In the genomic region with DNA sequence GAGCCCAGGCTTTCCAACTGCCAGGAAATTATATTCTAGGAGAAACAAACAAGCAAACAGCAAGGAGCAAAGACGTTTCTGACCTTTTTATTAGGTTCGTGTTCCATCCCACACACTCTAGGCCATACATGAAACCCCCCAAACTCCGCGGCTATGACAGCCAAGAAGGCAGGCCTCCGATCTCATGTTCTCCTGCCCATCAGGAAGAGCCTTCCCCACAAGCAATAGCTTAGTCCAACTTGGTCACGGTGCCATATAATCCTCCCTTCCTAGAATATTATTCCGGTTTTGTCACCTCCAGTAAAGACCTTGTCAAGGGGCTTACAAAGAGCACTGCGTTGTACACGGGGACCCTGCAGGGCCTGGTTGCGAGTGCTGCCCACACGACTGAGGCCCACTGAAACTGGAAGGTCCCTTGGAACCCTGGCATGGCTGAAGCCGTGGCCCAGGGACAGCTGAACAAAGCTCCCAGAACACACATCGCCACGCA, we compare ENCODE assay signal across 12 mouse cellular contexts. TPM values are rescaled to one million over a fixed set of nuclear protein-coding genes. Genes with fewer than 3 reads are reported as not detected.
DNase-seq lines count a peak whose midpoint lies in the region; ATAC-seq lines count a peak whose summit lies in the region.
"Had no signal": no experiment of that assay in that cellular context is flagged by ENCODE, and none has a peak within 500 bp of the region (broad histone marks: within the 10 kb centered on the region; RNA-seq: fewer than 3 reads in every experiment).

No protein-coding gene starts in this region.

- no peaks in the 10 kb centered on the region for H3K36me3 ChIP-seq in kidney, embryonic 14.5 days (ENCODE audit: control insufficient read depth, insufficient read depth, low read length)
- H3K36me3 ChIP-seq in embryonic facial prominence, embryonic 10.5 days (replicated peaks): 0 out of 2 replicates have a peak, but pooled peaks cover 4% of the 10 kb centered on the region
- H3K36me3 ChIP-seq in hindbrain, embryonic 14.5 days (replicated peaks; ENCODE audit: control insufficient read depth, insufficient read depth): no peaks in the 10 kb centered on the region
- H3K36me3 ChIP-seq in midbrain, embryonic 14.5 days (ENCODE audit: control insufficient read depth, insufficient read depth, low read length): no peaks in the 10 kb centered on the region
- H3K36me3 ChIP-seq: G1E had no signal

- H3K9ac ChIP-seq in kidney, embryonic 14.5 days (ENCODE audit: low read depth, low read length): no peak overlapping the region
- H3K9ac ChIP-seq in hindbrain, embryonic 14.5 days: peak overlapping the region; percentile 29; the same call in 1 of the 2 replicates
- H3K9ac ChIP-seq in midbrain, embryonic 14.5 days (replicated peaks; ENCODE audit: low read length): peak overlapping the region; percentile 29; the same call in 1 of the 2 replicates

- DNase-seq in kidney, adult 18-20 months: no peak
- DNase-seq in embryonic facial prominence, embryonic 10.5 days (ENCODE audit: low spot score): peak; percentile 54
- no peak for DNase-seq in hindbrain, embryonic 14.5 days (ENCODE audit: low spot score)
- no peak for DNase-seq in midbrain, embryonic 14.5 days
- no peak for DNase-seq in right cerebral cortex, postnatal 36 days (ENCODE audit: low spot score in 2 of 2)
- no peak for DNase-seq in retina, embryonic 14.5 days (ENCODE audit: low spot score)
- DNase-seq: cerebellum, adult 11-12 months; kidney, adult 11 months had no signal

- H3K9me3 ChIP-seq in kidney, embryonic 14.5 days (ENCODE audit: control insufficient read depth, low read length): no peaks in the 10 kb centered on the region
- H3K9me3 ChIP-seq in embryonic facial prominence, embryonic 10.5 days: no peaks in the 10 kb centered on the region
- no peaks in the 10 kb centered on the region for H3K9me3 ChIP-seq in hindbrain, embryonic 14.5 days (ENCODE audit: control insufficient read depth, low read length)
- no peaks in the 10 kb centered on the region for H3K9me3 ChIP-seq in midbrain, embryonic 14.5 days (ENCODE audit: control insufficient read depth, low read length)

- H3K4me3 ChIP-seq in kidney, embryonic 14.5 days (ENCODE audit: low read length): peak overlapping the region; percentile 37
- peak overlapping the region; percentile 70 for H3K4me3 ChIP-seq in embryonic facial prominence, embryonic 10.5 days
- peak overlapping the region; percentile 41 for H3K4me3 ChIP-seq in hindbrain, embryonic 14.5 days (replicated peaks; ENCODE audit: low read length)
- H3K4me3 ChIP-seq in midbrain, embryonic 14.5 days (replicated peaks; ENCODE audit: low read depth, low read length): peak overlapping the region; percentile 26

- H3K27ac ChIP-seq in kidney, embryonic 14.5 days (ENCODE audit: low read depth, low read length): no peak overlapping the region
- H3K27ac ChIP-seq in embryonic facial prominence, embryonic 10.5 days (replicated peaks): peak overlapping the region; percentile 74
- H3K27ac ChIP-seq in hindbrain, embryonic 14.5 days: no peak overlapping the region
- no peak overlapping the region for H3K27ac ChIP-seq in midbrain, embryonic 14.5 days (replicated peaks; ENCODE audit: low read depth, low read length)

- 5% methylated on average over 14 of the region's 14 CpGs for WGBS in kidney, embryonic 14.5 days
- WGBS in embryonic facial prominence, embryonic 10.5 days: 1% methylated on average over 14 of the region's 14 CpGs
- 3% methylated on average over 14 of the region's 14 CpGs for WGBS in hindbrain, embryonic 14.5 days
- 2% methylated on average over 14 of the region's 14 CpGs for WGBS in midbrain, embryonic 14.5 days

- peaks cover 93% of the 10 kb centered on the region for H3K27me3 ChIP-seq in kidney, embryonic 14.5 days (ENCODE audit: control insufficient read depth, insufficient read depth, low read length)
- H3K27me3 ChIP-seq in embryonic facial prominence, embryonic 10.5 days (replicated peaks; ENCODE audit: low read depth, poor library complexity, severe bottlenecking): peaks cover 100% of the 10 kb centered on the region
- peaks cover 100% of the 10 kb centered on the region for H3K27me3 ChIP-seq in hindbrain, embryonic 14.5 days (ENCODE audit: control insufficient read depth, insufficient read depth, low read length)
- peaks cover 89% of the 10 kb centered on the region for H3K27me3 ChIP-seq in midbrain, embryonic 14.5 days (ENCODE audit: control insufficient read depth, insufficient read depth, low read length)

- peak overlapping the region; percentile 47 for H3K4me2 ChIP-seq in kidney, embryonic 14.5 days (replicated peaks; ENCODE audit: low read depth, low read length)
- H3K4me2 ChIP-seq in hindbrain, embryonic 14.5 days (replicated peaks): peak overlapping the region; percentile 45
- H3K4me2 ChIP-seq in midbrain, embryonic 14.5 days (ENCODE audit: low read length): peak overlapping the region; percentile 49

- peaks cover 15% of the 10 kb centered on the region for H3K4me1 ChIP-seq in kidney, embryonic 14.5 days (ENCODE audit: control insufficient read depth, insufficient read depth, low read length)
- peaks cover 75% of the 10 kb centered on the region for H3K4me1 ChIP-seq in embryonic facial prominence, embryonic 10.5 days
- peaks cover 19% of the 10 kb centered on the region for H3K4me1 ChIP-seq in hindbrain, embryonic 14.5 days (replicated peaks; ENCODE audit: control insufficient read depth, insufficient read depth, low read length)
- H3K4me1 ChIP-seq in midbrain, embryonic 14.5 days (ENCODE audit: control insufficient read depth, insufficient read depth, low read length): peaks cover 23% of the 10 kb centered on the region

- no peak for ATAC-seq in kidney, embryonic 14.5 days (ENCODE audit: low FRiP score, low TSS enrichment)
- ATAC-seq in hindbrain, embryonic 14.5 days (ENCODE audit: low FRiP score): no peak
- ATAC-seq in midbrain, embryonic 14.5 days (ENCODE audit: low FRiP score, low TSS enrichment): no peak
- no peak for ATAC-seq in megakaryocyte-erythroid progenitor cell, adult 5-6 weeks (replicated peaks; ENCODE audit: low FRiP score, low TSS enrichment, poor library complexity, severe bottlenecking)

RNA-seq across cellular contexts. Expression of a gene that starts 3.1 kb away (rescaled TPM):
- polyA plus RNA-seq in kidney, embryonic 14.5 days (2014; fragmentation: Nextera tagmentation; extraction: Ambion mirVana): not detected in 2 replicates
- 10.8 and 12.8 TPM in 2 replicates for polyA plus RNA-seq in embryonic facial prominence, embryonic 10.5 days (2016; fragmentation: Nextera tagmentation; extraction: Ambion mirVana)
- polyA plus RNA-seq in hindbrain, embryonic 14.5 days (2014; fragmentation: Nextera tagmentation; extraction: Ambion mirVana): 5.3 and 6.2 TPM in 2 replicates
- polyA plus RNA-seq in midbrain, embryonic 14.5 days (2014; fragmentation: Nextera tagmentation; extraction: Ambion mirVana): 3.3 and 5.3 TPM in 2 replicates
- not detected in 2 replicates for total RNA-seq in megakaryocyte-erythroid progenitor cell, adult 5-6 weeks (2014; fragmentation: Nextera tagmentation)
- total RNA-seq in megakaryocyte-erythroid progenitor cell, adult 5-6 weeks (2017): not detected in 2 replicates
- total RNA-seq: neutrophil, adult 5-6 weeks had no signal
- polyA plus RNA-seq: G1E had no signal
